Mouse (Mus musculus): ENCODE data around the gene 9130023H24Rik. TPM values are rescaled to one million over a fixed set of nuclear protein-coding genes. Genes with fewer than 3 reads are reported as not detected.

9130023H24Rik gene
- 1 to 10 TPM; 3.0 to 4.0 (median 3.6) TPM for total RNA-seq (2022)

DNA sequence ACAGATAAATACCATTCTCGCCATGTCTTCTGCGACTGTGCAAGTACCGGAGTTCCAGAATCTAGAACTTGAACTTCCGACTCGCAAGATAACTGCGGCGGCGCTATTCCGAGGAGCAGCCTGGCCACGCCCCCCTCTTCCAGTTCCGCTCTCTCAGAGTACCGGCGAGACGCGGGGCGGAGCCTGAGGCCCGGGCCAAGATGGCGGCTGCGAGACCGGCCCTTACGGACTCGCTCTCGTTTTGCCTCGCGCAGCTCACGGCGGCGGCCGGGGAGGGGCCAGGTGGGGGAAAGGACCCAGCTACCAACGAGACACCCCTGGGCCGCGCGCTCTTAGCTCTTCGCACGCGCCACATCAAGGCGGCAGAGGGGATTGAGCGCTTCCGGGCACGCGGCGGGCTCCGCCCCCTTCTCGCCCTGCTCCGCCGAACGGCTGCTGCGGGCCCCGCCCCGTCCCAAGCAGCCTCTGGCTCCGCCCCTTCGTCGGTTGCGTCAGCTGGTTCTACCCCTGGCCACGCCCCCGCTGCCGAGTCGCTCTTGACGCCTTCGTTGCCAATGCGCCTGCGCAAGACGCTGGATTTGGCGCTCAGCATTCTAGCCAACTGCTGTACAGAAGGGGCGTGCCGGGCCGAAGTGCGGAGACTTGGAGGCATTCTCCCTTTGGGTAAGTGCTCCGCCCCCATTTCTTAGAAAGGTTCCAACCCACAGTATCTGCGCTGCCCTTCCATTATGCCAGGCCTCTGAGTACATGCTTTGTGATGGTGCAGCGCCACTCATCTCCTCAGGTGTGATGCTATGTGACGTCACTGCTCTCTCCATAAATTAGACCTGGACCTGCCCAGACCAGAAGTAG is at the start of gene 9130023H24Rik:
Gene 9130023H24Rik (minus strand): TSS at position 105 of the 852 bp plus-strand sequence.
- peak; percentile 98 for DNase-seq (ENCODE audit: low spot score)

DNA sequence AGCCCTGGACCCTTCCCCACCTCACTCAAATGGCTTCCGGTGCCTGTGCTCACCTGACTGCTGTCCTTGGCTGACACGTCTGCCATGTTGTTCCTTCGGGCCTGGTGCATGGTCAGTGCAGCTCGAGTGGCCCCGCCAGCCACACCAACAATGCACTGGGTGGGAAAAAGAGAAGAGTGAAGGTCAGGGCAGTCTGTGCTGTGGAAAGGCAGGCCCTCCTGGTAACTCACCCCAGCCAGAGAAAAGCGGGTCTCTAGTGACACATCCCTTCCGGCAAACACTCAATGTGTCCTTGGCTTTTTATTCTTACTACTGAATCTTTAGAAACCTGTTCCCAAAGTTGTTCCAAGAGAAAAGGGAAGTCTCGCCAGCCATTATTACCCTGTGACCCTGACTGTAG is 47.2 kb upstream of the 9130023H24Rik start:
- DNase-seq (ENCODE audit: low spot score): no peak

DNA sequence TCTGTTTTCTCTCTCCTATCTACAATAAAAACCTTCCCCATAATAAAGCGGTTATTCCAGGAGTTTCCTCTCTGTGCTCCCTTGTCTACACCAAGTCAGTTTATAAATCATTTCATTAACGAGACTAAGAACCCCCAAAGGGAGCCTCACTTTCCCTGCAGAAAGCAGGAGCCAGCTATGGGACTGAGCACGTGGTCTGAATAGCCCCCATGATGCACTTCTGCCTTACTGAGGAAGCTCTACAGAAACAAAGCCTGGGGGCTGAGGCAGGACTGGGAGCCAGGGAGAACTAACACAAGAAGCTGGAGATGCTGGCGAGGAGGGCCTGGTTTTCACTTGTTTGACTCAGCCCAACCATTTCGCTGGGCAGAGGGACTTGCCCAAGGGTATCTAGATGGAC is 46.2 kb upstream of the 9130023H24Rik start:
- no peak for DNase-seq (ENCODE audit: low spot score)

DNA sequence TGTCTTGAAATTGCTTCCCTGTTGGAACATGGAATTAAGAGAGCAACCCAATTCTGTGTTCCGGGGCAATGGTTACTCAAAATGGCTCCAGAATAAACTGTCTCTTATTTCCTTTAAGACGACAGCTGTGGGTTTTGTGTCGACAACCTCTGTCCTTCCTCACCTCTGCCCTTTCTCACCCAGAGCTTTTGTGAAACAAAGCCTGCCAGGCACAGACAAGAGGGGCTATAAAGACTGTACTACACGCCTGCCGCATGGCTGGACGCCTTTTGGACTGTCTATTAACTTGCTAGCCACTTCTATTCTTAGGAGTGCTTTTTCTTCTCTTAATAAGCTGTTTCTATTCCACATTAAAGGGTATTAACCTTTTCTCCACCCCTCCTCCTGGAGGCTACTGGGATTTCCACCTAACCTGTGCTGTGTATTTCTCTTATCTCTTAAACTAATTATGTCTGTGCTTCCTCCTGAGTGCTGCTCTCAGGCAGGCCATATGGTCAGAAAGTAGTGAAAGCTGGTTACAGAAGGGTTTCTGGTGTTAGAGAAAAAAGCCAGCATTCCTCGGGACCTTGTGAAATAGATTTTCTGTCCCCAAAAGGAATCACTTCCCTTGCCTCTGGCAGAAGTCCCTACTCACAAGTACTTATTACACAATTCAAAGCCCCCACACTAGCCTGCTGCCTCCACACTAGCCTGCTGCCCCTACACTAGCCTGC is 44.9 kb upstream of the 9130023H24Rik start:
- DNase-seq (ENCODE audit: low spot score): no peak

DNA sequence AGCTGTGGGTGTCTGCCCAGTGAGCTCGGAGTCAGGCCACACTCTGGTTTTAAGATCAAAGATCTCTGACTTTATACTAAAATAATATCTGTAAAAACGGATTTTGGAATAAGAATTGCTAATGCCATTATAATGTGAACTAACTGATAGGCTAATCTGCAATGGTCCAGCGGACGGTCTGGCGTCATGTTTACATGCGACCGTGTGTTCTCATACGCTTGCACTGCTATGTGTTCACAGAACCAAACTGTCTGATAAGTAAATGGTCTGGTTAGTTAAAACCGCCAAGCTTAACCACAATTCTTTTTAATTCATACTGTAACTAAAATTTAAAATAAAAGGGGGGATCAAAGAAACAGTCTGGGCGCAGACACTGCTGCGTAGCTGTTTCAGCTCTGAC is 43.9 kb upstream of the 9130023H24Rik start:
- no peak for DNase-seq (ENCODE audit: low spot score)

DNA sequence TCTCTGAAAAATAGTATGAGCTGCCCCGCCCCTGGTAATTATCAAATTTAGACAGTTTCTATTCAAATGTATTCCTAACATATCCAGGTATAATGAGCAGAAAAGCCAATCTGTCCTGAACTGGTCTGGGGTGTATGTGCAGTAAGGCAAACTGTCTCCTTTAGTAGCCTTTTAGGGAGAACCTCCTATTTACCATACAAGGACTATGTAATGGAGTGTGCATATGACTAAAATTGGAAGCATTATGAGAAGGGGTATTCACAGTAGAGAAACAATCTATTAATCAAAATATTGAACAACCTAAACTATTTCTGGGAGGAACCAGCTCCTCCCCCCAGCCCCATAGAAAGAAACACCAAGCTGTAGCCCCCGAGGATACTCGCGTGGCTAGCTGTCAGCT is 41.9 kb upstream of the 9130023H24Rik start:
- no peak for DNase-seq (ENCODE audit: low spot score)

DNA sequence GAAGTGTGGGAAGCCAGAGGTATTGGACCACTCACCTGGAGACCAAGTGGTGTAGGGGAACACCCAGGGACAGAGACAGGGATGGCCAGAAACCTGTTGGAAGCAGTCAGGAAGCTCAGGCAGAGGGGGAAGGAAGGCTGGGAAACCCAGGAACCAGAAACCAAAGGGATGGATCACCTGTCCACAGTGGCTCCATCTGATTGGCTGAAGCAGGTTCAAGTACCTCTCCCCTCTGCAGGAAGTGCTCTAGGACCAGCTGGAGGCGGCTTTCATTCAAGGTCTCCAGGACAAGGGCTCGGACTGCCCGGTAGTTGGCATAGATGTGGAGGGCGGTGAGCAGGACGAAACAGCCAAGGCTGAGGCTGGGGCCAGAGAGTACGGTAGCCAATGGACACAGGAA is 38.2 kb upstream of the 9130023H24Rik start:
- no peak for DNase-seq (ENCODE audit: low spot score)

DNA sequence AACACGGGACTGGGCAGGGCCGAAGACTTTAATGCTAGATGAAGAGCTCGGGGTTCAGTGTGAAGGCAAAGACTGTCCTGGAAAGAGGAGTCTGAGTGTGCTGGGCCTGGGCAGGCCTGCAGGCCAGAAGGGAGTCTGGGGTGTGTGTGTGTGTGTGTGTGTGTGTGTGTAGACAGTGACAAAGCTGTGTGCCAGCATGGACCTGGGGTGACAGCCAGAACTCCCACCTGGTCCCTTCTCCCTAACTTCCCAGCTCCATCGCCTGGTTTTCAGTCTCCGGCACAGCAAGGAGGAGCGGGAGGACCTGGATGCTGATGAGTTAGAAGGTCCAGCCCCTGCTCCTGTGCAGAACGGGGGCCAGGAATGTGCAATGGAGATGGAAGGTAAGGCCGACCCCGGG is 33.7 kb upstream of the 9130023H24Rik start:
- no peak for DNase-seq (ENCODE audit: low spot score)

DNA sequence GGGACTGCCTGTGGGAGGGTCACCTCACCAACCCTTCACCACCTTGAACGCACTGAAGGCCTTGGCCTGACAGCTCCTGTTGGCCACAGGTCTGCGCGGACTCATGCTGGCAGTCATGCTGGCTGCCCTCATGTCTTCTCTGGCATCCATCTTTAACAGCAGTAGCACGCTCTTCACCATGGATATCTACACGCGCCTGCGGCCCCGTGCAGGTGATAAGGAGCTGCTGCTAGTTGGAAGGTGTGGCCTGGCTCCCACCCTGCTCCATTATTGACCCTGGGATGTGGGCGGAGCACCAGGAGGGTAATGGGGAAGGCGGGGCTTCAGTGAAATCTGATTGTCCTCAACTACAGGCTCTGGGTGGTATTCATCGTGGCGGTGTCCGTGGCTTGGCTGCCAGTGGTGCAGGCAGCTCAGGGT is 32.6 kb upstream of the 9130023H24Rik start:
- no peak for DNase-seq (ENCODE audit: low spot score)

DNA sequence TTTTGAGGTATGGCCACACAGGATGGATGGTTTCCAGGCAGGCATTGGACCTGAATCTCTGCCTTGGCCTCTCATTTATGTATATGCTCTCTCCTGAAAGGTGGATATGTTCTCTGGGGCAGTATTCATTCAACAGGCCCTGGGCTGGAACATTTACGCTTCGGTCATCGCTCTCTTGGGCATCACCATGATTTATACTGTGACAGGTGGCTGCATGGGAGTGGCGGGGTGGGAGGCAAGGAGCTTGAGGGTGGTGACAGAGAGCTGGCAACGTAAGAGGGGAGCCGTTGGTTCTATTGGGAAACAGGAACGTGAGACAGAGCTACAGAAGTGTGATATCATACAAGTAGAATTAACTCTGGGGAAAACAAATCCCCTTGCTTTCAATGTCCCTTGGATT is 30.0 kb upstream of the 9130023H24Rik start:
- no peak for DNase-seq (ENCODE audit: low spot score)

DNA sequence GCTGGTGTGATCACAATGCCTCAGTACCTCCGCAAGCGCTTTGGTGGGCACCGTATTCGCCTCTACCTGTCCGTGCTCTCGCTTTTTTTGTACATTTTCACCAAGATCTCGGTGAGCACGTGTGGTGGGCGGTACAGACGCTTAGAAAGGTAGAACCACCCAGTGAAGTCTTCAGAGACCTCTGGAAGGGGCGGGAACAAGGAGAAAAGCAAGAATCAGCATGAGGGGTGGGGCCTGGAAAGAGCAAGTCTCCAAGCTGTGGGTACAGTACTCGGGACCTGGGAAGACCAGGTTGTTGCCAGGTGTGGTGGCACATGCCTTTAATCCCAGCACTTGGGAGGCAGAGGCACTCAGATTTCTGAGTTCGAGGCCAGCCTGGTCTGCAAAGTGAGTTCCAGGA is 29.6 kb upstream of the 9130023H24Rik start:
- no peak for DNase-seq (ENCODE audit: low spot score)

DNA sequence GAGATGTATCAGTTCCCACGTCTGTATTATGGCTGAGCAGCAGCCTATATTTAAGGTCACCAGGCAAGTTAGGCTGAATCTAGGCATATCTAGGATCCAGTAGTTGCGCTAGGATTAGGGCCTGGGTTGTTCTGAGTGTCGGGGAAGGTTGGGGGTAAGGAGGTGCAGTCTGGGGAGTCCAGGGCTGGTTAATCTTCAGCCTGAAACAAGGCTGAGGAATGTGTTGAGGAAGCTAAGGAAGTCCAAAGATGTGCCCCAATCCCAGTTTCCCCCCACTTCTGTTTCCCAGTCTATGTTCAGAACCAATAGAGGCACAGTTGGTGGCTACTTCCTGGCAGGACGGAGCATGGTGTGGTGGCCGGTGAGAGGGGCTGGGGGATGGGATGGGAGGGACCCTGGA is 28.2 kb upstream of the 9130023H24Rik start:
- no peak for DNase-seq (ENCODE audit: low spot score)

DNA sequence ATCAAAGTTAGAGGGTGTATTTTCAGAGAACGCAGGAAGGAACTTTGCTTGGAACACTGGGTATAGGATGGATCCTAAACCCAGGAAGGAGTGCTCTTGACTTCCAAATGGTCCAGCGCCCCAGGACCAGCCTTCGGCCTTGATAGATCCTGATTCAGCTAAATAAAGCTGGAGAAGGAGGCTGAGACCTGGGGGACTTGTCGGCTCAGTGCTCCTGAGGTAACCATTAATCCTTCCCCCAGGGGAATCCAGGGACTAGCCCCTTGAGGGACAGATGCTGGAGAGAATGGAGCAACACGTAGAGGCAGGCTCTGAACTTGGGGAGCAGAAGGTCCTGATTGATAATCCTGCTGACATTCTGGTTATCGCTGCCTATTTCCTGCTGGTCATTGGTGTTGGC is 27.6 kb upstream of the 9130023H24Rik start, which contains the start of gene Slc5a2:
Gene Slc5a2 (plus strand): TSS at position 247 of the 400 bp plus-strand sequence.
- DNase-seq (ENCODE audit: low spot score): no peak

DNA sequence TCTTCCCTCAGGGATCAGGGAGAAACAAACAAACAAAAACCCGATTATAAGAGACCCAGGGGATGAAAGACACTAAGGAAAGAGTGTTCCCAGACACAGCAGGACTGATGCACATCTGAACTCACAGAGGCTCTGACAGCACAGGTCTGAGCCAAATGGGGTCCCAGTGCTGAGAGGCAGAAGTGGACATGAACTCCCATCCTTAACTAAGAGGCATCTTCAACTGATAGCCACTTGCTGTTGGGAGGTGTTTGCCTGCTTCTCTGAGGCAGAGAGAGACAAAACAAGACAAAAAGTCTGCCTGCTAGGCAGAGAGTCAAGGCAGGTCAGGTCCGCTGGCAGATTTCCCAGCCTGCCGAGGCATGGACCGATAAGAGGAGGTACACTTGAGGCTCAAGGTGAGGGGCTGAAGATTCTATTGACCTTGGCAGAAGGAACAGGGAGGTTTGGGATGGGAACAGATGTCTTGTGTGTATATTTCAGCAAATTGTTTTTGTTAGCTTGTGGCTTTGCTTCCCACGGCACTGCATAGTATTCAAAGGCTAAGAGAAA is 19.0 kb upstream of the 9130023H24Rik start:
- DNase-seq (ENCODE audit: low spot score): no peak

DNA sequence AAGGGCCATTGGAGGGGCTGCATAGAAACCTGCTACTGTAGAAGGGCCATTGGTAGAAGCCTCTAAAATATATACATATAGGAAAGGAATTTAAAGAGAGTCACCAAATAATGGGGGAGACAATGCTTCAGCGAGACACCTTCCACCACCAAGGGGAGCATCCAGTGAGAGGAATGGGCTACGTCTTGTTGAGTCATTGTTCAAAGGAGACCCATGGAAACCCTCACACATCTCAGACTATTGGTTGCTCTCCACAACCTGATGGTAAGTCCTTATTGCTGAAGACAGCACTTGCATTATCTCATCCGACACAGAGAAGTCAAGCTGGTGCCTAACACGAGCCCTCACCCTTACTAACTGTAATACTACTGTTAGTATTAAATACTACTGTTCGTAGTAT is 17.9 kb upstream of the 9130023H24Rik start:
- DNase-seq (ENCODE audit: low spot score): no peak

DNA sequence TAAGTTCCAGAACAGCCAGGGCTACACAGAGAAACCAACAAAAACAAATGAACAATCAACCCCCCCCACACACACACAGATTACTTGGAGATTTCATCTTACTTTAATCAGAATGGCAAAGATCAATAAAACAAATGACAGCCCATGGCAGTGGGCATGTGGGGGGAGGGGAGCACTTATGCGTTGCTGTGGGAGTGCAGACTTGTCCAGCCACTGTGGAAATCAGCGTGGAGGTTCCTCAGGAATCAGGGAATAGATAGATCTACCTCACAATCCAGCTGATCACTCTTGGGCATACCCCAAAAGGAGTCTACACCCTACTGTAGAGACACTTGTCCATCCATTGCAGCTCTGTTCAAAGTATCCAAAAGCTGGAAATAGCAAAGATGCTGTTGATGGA is 17.1 kb upstream of the 9130023H24Rik start:
- DNase-seq (ENCODE audit: low spot score): no peak

DNA sequence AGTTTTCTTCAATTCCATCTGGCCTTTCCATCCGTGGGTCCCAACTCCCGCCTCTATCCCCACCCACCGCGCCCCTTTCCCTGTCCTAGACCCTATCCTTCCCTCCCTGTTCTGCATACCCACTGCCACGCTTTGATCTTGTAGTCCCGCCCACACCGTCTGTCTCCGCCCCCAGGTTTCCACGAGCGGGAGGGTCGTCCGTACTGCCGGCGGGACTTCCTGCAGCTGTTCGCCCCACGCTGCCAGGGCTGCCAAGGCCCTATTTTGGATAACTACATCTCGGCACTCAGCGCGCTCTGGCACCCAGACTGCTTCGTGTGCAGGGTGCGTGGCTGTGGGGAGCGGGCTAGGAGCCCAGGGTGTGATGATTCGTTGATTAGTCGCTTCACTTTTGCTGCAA is 14.8 kb upstream of the 9130023H24Rik start:
- DNase-seq (ENCODE audit: low spot score): no peak

DNA sequence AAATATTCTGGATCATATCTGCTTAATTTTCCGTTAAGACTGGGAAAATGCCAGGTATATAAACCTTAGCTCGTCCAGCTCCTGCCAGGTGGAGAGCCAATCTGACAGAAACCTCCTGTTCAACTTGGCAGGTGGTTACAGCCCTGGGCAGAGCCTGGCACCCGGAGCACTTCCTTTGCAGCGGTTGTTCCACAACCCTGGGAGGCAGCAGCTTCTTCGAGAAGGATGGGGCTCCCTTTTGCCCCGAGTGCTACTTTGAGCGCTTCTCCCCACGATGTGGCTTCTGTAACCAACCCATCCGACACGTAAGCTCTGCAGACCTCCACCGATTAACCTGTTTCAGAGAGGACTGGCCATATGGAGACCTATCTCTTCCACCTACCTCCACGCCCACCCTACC is 14.1 kb upstream of the 9130023H24Rik start:
- DNase-seq (ENCODE audit: low spot score): no peak

DNA sequence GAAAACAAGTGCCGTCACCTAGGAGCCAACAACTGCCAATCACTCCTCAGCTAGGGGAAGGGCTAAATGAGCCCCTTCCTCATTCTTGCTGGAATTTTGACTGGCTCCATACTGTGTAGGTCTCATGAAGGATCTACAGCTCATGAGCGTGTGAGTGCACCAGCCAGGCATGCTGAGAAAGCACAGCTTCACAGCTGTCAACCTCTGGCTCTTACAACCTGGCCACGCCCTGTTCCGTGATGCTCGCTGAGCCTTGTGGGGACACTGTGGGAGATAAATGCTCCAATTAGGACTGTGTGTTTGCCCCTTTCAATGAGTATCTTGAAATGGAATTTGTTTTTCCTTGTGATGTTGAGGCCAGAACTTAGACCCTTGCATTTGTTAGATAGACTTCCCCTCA is 12.2 kb upstream of the 9130023H24Rik start:
- DNase-seq (ENCODE audit: low spot score): no peak

DNA sequence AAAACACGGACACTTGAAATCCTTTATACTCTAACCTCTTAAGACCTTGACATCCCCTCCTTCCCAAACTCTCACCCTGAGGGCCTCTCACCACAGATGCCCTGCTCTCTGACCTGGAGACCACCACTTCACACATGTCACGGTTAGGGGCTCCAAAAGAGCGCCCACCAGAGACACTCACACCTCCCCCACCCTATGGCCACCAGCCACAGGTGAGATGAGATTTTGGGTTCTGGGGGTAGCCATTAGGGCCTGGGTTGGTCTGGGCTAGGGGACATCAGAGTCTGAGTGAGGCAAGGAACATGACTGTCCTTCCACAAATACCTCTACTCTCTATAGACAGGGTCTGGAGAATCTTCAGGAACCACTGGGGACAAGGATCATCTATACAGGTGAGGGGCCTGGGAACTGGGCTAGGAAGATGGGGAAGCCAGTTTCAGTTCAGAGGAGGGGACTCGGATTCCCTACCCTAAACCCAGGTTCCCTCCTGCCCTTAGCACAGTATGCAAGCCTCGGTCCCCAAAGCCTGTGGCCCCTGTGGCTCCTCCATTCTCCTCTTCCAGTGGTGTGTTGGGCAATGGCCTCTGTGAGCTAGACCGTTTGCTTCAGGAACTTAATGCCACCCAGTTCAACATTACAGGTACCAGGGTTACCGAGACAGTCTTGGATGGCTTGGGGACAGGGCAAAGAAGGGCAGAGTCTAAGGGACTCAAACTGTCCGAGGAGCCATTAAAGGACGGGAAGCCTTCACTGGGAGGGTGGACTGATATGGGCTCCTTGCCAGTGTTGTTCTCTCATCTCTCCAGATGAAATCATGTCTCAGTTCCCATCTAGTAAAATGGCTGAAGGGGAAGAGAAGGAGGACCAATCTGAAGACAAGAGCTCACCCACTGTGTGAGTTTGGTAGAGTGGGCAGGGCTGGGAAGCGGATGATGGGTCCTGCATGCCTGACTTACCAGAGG is 10.5 kb upstream of the 9130023H24Rik start:
- DNase-seq (ENCODE audit: low spot score): no peak

DNA sequence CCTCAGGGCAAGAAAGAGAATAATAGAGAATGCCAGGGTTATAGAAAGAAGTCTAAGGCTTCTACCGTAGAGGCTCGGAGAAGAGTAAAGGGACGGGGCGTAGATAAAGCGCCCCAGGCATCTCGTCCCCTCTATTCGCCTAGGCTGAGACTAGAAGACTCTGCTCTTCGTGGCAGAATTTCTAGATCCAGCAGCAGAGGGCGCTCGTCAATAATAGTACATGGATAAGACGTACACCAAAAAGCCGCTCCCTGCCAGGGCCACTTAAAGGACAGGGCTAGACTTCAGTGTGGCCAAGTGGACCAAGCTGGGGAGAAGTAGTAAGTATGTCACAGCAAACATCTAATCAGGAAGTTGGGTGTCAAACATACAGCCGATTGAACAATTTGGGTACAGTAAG is 9.6 kb upstream of the 9130023H24Rik start:
- peak; percentile 90 for DNase-seq (ENCODE audit: low spot score)

All from heart, adult 8-10 months (tissue).